8 mouse cellular contexts compared by ENCODE assay signal in genomic region chr2:31024618-31025370, GRCm38 (mm10). TPM values are rescaled to one million over a fixed set of nuclear protein-coding genes. Genes with fewer than 3 reads are reported as not detected.
DNase-seq lines count a peak whose midpoint lies in the region.

No protein-coding gene starts in this region.

- intact Hi-C loops in heart, postnatal 14 days (cut with DNase I) = loop anchor here (2.0 to 5.0 kb wide), 3 partner anchors 126 to 268 kb away; no protein-coding TSS in a partner anchor

- no peaks in the 10 kb centered on the region for H3K27me3 ChIP-seq in heart, embryonic 10.5 days (ENCODE audit: insufficient read depth, poor library complexity, severe bottlenecking)

- peaks cover 29% of the 10 kb centered on the region for H3K4me1 ChIP-seq in heart, embryonic 10.5 days

- no peaks in the 10 kb centered on the region for H3K9me3 ChIP-seq in heart, embryonic 10.5 days

- peaks cover 39% of the 10 kb centered on the region for H3K36me3 ChIP-seq in heart, embryonic 10.5 days

- H3K4me3 ChIP-seq in heart, embryonic 10.5 days = no peak overlapping the region

- no peak overlapping the region for H3K27ac ChIP-seq in heart, embryonic 10.5 days

- DNase-seq in heart, adult 18-20 months = peak; percentile 67 to 85
- DNase-seq in heart, embryonic 10.5 days (ENCODE audit: low spot score) = no peak
- DNase-seq in adrenal gland, adult 8-10 months = peak; percentile 41
- DNase-seq in embryo, embryonic 11.5 days (ENCODE audit: low read depth, low spot score) = peak; percentile 36
- peak; percentile 49 to 83 for DNase-seq in heart, postnatal 14 days
- peak; percentile 54 to 71 for DNase-seq in layer of hippocampus, postnatal 25 days (ENCODE audit: extremely low spot score in 1 of 2, low spot score in 1 of 2)
- peak; percentile 81 for DNase-seq in lung, postnatal 36 days
- peak; percentile 52 to 61 for DNase-seq in right cerebral cortex, postnatal 10 days (ENCODE audit: low spot score in 2 of 2)

- WGBS in heart, embryonic 10.5 days = 31% methylated on average over 5 of the region's 5 CpGs

RNA-seq across cellular contexts. Expression of gene Usp20, which starts 42.7 kb away (rescaled TPM):
- 10 to 100 TPM; 50.1 to 53.8 TPM for total RNA-seq in heart, adult 18-20 months (2021)
- polyA plus RNA-seq in heart, embryonic 10.5 days (2016; fragmentation: Nextera tagmentation; extraction: Ambion mirVana) = 15.7 and 21.5 TPM in 2 replicates
- total RNA-seq in adrenal gland, adult 8-10 months (2022) = 10 to 100 TPM; 32.6 to 45.6 (median 42.3) TPM
- 10 to 100 TPM; 55.6 to 56.6 TPM for total RNA-seq in heart, postnatal 14 days (2021)
- 10 to 100 TPM; 82.8 to 89.9 TPM for total RNA-seq in layer of hippocampus, postnatal 25 days (2021)

RNA-seq across cellular contexts. Expression of gene BC005624, which starts 42.8 kb away (rescaled TPM):
- 10 to 100 TPM; 19.4 to 22.9 TPM for total RNA-seq in heart, adult 18-20 months (2021)
- 36.9 and 42.6 TPM in 2 replicates for polyA plus RNA-seq in heart, embryonic 10.5 days (2016; fragmentation: Nextera tagmentation; extraction: Ambion mirVana)
- 10 to 100 TPM; 47.0 to 55.8 (median 53.3) TPM for total RNA-seq in adrenal gland, adult 8-10 months (2022)
- 10 to 100 TPM; 18.4 to 18.7 TPM for total RNA-seq in heart, postnatal 14 days (2021)
- total RNA-seq in layer of hippocampus, postnatal 25 days (2021) = 10 to 100 TPM; 60.0 to 61.7 TPM

RNA-seq across cellular contexts. Expression of gene Tor1a, which starts 57.1 kb away (rescaled TPM):
- total RNA-seq in heart, adult 18-20 months (2021) = 10 to 100 TPM in 1 of 2 experiments, 1 to 10 TPM in 1; 8.8 to 10.3 TPM
- polyA plus RNA-seq in heart, embryonic 10.5 days (2016; fragmentation: Nextera tagmentation; extraction: Ambion mirVana) = 65.1 and 80.5 TPM in 2 replicates
- 10 to 100 TPM; 32.6 to 42.3 (median 37.4) TPM for total RNA-seq in adrenal gland, adult 8-10 months (2022)
- total RNA-seq in heart, postnatal 14 days (2021) = 10 to 100 TPM; 13.5 to 13.9 TPM
- 10 to 100 TPM; 47.5 to 48.8 TPM for total RNA-seq in layer of hippocampus, postnatal 25 days (2021)
